Mouse (Mus musculus): Measurements from ENCODE around the gene Plcd3.

DNA sequence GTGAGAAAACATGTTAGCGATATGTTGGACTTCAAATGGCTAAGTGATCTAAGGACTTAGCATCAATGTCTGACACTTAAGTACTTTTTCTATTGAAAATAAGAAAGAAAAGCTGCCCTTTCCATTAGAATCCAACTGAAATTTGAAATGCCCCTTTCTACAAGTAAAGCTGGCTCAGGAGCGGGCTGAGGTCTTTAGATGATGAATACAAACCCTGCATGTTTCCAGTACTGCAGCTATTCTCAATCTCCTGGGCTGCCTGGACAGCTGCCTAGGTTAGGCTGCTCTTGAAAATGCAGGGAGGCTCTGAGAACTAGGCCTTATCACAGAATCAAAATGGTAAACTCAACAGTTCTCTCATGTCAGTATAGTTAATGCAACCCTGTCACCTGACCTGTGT, 17.4 kb upstream of the Plcd3 start:
- TF ChIP-seq CTCF (IDR thresholded peaks at IDR 0.05; ENCODE audit: control insufficient read depth, insufficient read depth, low read length), result no peak
- TF ChIP-seq POLR2A (IDR thresholded peaks at IDR 0.05; ENCODE audit: borderline replicate concordance, control insufficient read depth, low read depth, low read length), result no peak

All from bone marrow, adult 2 months (tissue).